Mouse (Mus musculus): Measurements from ENCODE around the gene Fn1.

DNA sequence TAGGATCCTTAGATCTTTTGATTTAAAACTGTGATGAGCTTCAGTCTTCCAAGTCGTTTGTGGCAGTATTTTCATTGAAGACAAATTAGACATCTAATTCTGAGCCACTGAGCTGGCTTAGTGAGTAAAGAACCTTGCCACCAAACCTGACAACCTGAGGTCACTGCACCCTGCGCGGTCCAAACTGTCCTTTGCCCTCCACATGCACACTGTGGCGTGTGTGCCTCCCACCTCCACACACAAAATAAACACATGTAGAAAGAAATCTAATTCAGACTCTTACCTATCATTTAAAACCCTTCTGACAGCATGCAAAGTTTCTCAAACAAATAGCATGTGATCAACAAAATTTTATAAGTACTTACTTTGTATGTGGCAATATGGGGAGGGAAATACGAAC is 6.2 kb downstream of the Fn1 start:
- no peak for TF ChIP-seq POLR2A (IDR thresholded peaks at IDR 0.05; ENCODE audit: insufficient read depth, low read depth, low read length)
- TF ChIP-seq CTCF (IDR thresholded peaks at IDR 0.05) = no peak
- no peak for TF ChIP-seq EP300 (IDR thresholded peaks at IDR 0.05; ENCODE audit: insufficient read depth, low read depth, low read length)

Data from heart, adult 2 months (tissue).